Mouse (Mus musculus) embryonic facial prominence, embryonic 12.5 days (tissue): ENCODE measurements around the gene Tmem107. TPM values are rescaled to one million over a fixed set of nuclear protein-coding genes. Genes with fewer than 3 reads are reported as not detected.

Source experiments
- ATAC-seq: fragments of 200-750 bp; cut with Nextera tagmentation; 2 replicates; pipeline ENCODE4 v1.8.0; 2017; ENCODE audit not compliant: insufficient number of reproducible peaks, insufficient read depth, low FRiP score, low TSS enrichment
- H3K27ac ChIP-seq: fragments of 300-500 bp; sonication (generic); 2 replicates; pipeline ENCODE4 v1.5.1; 2016; ENCODE audit warnings: mild to moderate bottlenecking
- H3K27me3 ChIP-seq: fragments of 300-500 bp; sonication (generic); 2 replicates; pipeline ENCODE4 v1.6.1; 2016; ENCODE audit warnings: mild to moderate bottlenecking, moderate library complexity
- H3K36me3 ChIP-seq: fragments of 300-500 bp; sonication (generic); 2 replicates; pipeline ENCODE4 v1.6.1; 2016; ENCODE audit warnings: mild to moderate bottlenecking
- H3K4me1 ChIP-seq: fragments of 300-500 bp; sonication (generic); 2 replicates; pipeline ENCODE4 v1.6.1; 2016
- H3K4me2 ChIP-seq: fragments of 300-500 bp; sonication (generic); replicated peaks from 2 replicates; pipeline ENCODE4 v1.6.1; 2016; ENCODE audit warnings: mild to moderate bottlenecking, moderate library complexity
- H3K4me3 ChIP-seq: fragments of 300-500 bp; sonication (generic); 2 replicates; pipeline ENCODE4 v1.5.1; 2016; ENCODE audit warnings: mild to moderate bottlenecking
- H3K9ac ChIP-seq: fragments of 300-500 bp; sonication (generic); 2 replicates; pipeline ENCODE4 v1.6.1; 2016; ENCODE audit warnings: mild to moderate bottlenecking, moderate library complexity
- H3K9me3 ChIP-seq: fragments of 300-500 bp; sonication (generic); 2 replicates; pipeline ENCODE4 v1.6.1; 2016; ENCODE audit warnings: mild to moderate bottlenecking, moderate library complexity
- WGBS: fragments of 180-500 bp; shearing (Covaris S2); methylation state at CpG from one replicate; pipeline ENCODE4 v1.1.7; 2016; 5-methylcytosine and 5-hydroxymethylcytosine counted together
- polyA plus RNA-seq: library from polyadenylated mRNA; unstranded; fragments of >200 nt; fragmentation: Nextera tagmentation; extraction: Ambion mirVana; gene quantifications from 2 replicates; pipeline ENCODE4 v1.2.1, GENCODE M21; 2016

The Tmem107 gene
- polyA plus RNA-seq = 36.8 and 43.5 TPM in 2 replicates

DNA sequence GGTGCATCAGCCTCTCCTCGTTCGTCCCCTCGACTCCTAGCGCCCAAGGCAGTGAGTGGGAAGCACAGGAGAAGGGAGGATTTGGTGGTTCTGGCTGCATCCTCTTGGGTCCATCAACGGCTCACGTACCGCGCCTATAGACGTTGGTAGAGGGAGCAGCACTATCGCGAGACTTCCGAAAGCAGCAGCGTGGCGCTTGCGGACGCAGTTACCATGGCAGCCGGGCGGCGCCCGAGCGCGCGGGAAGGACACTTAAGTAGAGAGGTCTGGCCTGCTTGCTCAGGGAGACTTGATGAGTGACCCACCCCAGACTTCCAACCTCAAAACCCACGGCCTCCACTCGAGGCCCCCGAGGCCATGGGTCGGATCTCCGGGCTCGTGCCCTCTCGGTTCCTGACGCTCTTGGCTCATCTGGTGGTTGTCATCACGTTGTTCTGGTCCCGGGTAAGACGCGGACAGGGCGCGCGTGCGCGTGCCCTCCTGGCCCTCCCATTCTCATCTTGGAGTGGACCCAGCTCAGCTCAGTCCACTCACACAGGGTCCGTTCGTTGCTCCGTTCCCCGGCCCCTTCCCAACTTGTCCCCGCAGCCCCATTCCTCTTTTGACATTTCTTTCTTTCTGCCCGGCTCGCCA lies at the start of gene Tmem107:
TSS of gene Tmem107 (plus strand) at position 217 of the 633 bp plus-strand sequence.
- Histone ChIP-seq H3K27ac (peak within 1 kb of the TSS; percentile 92), H3K4me1 (peaks cover 29% of the 10 kb centered on the region), H3K36me3 (no peaks in the 10 kb centered on the region), H3K4me2 (peak within 1 kb of the TSS; percentile 83), H3K4me3 (peak within 1 kb of the TSS; percentile 63), H3K27me3 (no peaks in the 10 kb centered on the region), H3K9me3 (no peaks in the 10 kb centered on the region), H3K9ac (peak within 1 kb of the TSS; percentile 78)
- peak; percentile 84 for ATAC-seq
- WGBS = under 1% methylated on average over 47 of the region's 47 CpGs

DNA sequence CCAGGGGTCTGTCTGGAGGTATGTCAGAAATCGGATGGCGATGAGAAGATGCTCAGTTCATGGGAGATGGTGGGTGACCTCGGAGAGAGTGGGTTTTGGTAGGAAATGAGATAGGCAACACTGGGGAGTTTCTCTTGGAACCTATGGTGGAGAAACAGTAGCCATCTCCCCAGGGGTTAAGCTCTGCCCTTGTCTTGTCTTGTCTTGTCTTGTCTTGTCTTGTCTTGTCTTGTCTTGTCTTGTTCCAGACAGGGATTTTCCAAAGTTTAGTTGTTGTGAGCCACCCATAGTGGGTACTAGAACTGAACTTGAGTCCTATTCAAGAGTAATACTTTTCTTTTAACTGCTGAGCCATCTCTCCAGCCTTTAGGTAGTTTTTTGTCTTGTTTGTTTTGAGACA lies 44.0 kb upstream of the Tmem107 start:
- Histone ChIP-seq H3K4me1 (no peaks in the 10 kb centered on the region), H3K27me3 (no peaks in the 10 kb centered on the region), H3K36me3 (peaks cover 99% of the 10 kb centered on the region), H3K27ac (no peak overlapping the region), H3K4me2 (no peak overlapping the region), H3K9me3 (no peaks in the 10 kb centered on the region), H3K4me3 (no peak overlapping the region), H3K9ac (no peak overlapping the region)
- ATAC-seq = no peak
- WGBS = 85% methylated on average over 3 of the region's 3 CpGs

DNA sequence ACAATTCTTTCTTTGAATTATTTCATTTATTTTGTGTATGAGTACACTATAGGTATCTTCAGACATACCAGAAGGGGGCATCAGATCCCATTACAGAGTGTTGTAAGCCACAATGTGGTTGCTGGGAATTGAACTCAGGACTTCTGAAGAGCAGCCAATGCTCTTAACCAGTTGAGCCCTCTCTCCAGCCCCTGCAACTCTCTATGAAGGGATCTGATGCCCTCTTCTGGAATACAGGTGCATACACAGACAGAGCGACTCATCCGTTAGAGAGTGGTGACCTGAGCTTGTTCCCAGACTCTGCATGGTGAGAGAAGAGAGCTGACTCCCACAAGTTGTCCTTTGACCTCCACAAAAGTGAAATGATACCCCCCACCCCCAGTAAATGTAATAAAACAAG lies 41.8 kb upstream of the Tmem107 start:
- H3K27ac ChIP-seq = no peak overlapping the region
- no peak overlapping the region for H3K4me3 ChIP-seq
- no peak overlapping the region for H3K4me2 ChIP-seq
- H3K9ac ChIP-seq = no peak overlapping the region
- H3K4me1 ChIP-seq = no peaks in the 10 kb centered on the region
- 60% methylated on average over 2 of the region's 2 CpGs for WGBS
- peaks cover 96% of the 10 kb centered on the region for H3K36me3 ChIP-seq
- H3K9me3 ChIP-seq = no peaks in the 10 kb centered on the region
- ATAC-seq = no peak
- no peaks in the 10 kb centered on the region for H3K27me3 ChIP-seq

DNA sequence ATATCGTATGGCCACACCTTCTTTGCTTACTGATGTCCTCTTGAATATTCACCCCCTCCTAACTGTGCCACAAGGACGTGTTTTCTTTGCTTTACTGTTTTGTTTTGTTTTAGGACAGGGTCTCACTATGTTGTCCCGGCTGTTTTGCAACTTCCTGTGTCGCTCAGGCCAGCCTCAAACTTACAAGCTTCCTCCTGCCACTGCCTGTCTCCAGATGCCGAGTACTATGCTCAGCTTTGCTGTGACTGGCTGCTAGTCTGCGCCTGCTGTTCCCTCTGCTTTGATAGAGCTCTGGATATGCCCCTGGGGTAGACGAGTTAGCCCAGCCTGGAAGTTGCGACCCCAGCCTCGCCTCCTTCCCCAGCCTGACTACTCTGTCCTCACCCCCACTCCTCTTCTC lies 37.1 kb upstream of the Tmem107 start:
- ATAC-seq = no peak
- Histone ChIP-seq H3K4me1 (peaks cover 17% of the 10 kb centered on the region), H3K4me2 (no peak overlapping the region), H3K36me3 (peaks cover 72% of the 10 kb centered on the region), H3K4me3 (no peak overlapping the region), H3K9ac (no peak overlapping the region), H3K27me3 (no peaks in the 10 kb centered on the region), H3K27ac (no peak overlapping the region), H3K9me3 (no peaks in the 10 kb centered on the region)
- 63% methylated on average over 9 of the region's 9 CpGs for WGBS

DNA sequence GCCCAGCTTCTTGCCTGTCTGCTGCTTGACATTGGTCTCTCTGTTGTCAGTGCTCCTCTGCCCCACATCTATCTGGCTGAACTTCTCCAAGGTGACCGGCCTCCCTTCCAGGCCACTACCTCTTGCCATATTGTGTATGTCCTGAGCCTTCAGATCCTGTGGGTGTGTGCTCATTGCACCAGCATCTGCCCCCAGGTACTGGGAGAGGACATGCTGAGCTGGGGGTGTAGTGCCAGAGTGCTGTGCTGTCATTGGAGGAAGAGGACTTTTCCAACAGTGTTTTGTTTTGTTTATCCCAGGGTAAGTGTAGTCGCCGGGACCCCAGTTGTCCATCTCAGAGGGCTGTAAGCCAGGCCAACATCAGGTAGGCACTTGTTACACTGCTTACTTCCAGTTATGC lies 36.0 kb upstream of the Tmem107 start:
- Histone ChIP-seq H3K27ac (no peak overlapping the region), H3K36me3 (peaks cover 62% of the 10 kb centered on the region), H3K4me3 (no peak overlapping the region), H3K9ac (no peak overlapping the region), H3K9me3 (no peaks in the 10 kb centered on the region), H3K27me3 (no peaks in the 10 kb centered on the region), H3K4me2 (no peak overlapping the region), H3K4me1 (peaks cover 27% of the 10 kb centered on the region)
- 94% methylated on average over 3 of the region's 3 CpGs for WGBS
- no peak for ATAC-seq

DNA sequence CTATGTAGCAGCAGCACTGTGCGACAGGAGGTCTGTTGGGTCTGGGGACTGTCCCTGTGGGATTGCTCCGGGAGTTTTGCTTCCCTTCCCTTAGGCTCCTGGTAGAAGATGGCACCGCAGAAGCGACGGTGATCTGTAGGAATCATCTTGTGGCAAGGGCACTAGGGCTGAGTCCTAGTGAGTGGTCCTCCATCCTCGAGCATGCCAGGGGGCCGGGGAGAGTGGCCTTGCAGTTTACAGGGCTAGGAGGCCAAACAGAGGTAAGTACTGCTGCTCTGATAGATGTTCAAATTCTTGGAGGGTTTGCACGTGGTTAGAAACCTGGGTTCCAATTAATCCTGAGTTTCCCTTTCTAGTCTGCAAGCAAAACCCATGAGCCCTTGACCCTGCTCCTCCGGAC lies 35.2 kb upstream of the Tmem107 start:
- Histone ChIP-seq H3K9me3 (no peaks in the 10 kb centered on the region), H3K4me2 (peak overlapping the region; percentile 47; the same call in 1 of the 2 replicates), H3K4me3 (0 out of 2 replicates have a peak overlapping the region, but pooled peaks have one; percentile 62), H3K9ac (no peak overlapping the region), H3K36me3 (peaks cover 54% of the 10 kb centered on the region), H3K4me1 (peaks cover 27% of the 10 kb centered on the region), H3K27ac (peak overlapping the region; percentile 64; the same call in 1 of the 2 replicates), H3K27me3 (no peaks in the 10 kb centered on the region)
- no peak for ATAC-seq
- 80% methylated on average over 9 of the region's 9 CpGs for WGBS

DNA sequence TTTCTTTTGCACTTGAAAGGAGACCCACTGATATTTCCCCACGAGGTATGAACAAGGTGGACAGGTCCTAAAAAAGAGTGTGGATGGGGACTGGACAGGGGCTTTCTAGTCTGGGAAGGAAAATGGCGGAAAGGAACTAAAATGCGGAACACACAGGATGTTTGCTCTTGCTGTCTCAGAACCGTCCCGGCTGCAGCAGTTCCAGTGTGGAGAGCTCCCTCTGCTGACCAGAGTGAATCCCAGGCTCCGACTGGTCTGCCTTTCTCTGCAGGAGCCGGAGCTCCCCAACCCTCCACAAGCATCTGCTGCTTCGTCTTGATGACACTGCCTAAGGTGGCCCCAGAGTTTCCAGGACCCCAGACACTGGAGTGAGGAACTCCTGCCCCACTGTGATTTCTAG lies 34.8 kb upstream of the Tmem107 start:
- peaks cover 50% of the 10 kb centered on the region for H3K36me3 ChIP-seq
- peak overlapping the region; percentile 62; the same call in 1 of the 2 replicates for H3K4me3 ChIP-seq
- peaks cover 27% of the 10 kb centered on the region for H3K4me1 ChIP-seq
- ATAC-seq = no peak
- H3K4me2 ChIP-seq = peak overlapping the region; percentile 47
- H3K27ac ChIP-seq = peak overlapping the region; percentile 64; the same call in 1 of the 2 replicates
- no peak overlapping the region for H3K9ac ChIP-seq
- 9% methylated on average over 8 of the region's 8 CpGs for WGBS
- H3K27me3 ChIP-seq = no peaks in the 10 kb centered on the region
- H3K9me3 ChIP-seq = no peaks in the 10 kb centered on the region

DNA sequence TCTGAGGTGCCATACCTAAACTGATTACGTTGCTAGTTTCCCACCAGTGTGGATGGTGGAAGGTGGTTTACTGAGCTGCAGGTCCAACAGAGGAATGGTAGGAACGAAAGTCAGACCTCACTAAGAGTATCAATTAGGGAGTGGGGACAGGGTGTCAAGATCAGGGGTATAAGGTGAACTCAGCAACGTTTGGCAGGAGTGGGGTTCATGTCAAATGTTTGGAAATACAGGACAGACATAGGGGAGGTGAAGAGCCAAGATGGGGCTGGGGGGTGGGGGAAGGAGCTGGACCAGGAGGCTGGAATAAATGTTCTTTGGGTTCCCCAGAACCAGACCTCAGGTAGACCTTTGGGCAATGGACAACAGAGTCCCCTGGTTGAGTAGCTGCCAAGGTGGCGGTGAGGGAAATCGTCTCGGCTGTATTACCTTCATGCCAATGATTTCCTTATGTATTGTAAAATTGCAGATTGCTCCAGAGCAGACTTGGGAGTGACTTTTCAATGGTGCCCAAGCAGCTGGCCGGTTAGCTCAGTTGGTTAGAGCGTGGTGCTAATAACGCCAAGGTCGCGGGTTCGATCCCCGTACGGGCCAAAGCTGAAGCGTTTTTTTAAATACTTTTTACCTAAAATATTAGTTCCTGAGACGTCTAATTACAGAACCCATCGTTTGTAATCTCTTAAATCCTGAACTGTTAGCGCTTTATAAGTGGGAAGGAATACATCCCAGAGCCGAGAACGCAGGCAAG lies 33.9 kb upstream of the Tmem107 start:
- Histone ChIP-seq H3K9ac (peak overlapping the region; percentile 53), H3K9me3 (no peaks in the 10 kb centered on the region), H3K27me3 (no peaks in the 10 kb centered on the region), H3K4me1 (peaks cover 27% of the 10 kb centered on the region), H3K4me3 (peak overlapping the region; percentile 62), H3K36me3 (peaks cover 41% of the 10 kb centered on the region), H3K4me2 (peak overlapping the region; percentile 47), H3K27ac (peak overlapping the region; percentile 87)
- 10% methylated on average over 20 of the region's 20 CpGs for WGBS
- ATAC-seq = no peak

DNA sequence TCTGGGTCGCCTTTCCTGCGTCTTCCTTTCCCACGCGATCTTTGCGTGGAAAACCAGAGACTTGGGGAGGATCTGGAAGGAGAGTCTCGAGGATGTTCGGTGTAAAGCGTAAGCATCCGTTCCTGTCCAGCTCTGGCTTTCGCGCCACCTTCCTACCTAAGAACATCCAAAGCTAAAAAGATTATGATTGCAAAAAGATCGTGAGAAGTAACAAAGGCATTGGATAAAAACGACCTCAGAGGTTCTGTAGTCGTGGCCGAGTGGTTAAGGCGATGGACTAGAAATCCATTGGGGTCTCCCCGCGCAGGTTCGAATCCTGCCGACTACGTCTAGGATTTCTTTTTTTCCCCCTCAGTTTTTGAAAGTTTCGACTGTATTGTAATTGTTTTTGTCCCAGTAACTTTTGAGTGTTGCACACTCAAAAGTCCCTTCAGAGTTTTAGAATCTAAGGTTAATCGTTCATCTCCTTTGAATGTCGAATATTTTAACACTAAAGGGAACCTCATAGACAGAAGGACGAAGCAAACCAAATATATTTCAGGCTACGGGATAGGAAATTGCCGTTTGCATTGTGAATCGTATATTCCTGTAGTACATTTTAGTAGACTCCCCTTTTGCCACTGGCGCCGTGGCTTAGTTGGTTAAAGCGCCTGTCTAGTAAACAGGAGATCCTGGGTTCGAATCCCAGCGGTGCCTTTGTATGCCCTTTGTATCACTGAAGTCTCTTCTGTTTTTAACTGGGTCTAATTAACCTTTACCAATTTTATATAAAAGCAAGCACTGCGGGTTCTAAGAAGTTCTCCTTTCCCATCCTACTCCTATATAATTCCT lies 33.2 kb upstream of the Tmem107 start:
- H3K4me3 ChIP-seq = peak overlapping the region; percentile 62
- H3K4me1 ChIP-seq = peaks cover 27% of the 10 kb centered on the region
- no peaks in the 10 kb centered on the region for H3K9me3 ChIP-seq
- peak overlapping the region; percentile 53 for H3K9ac ChIP-seq
- H3K36me3 ChIP-seq = peaks cover 36% of the 10 kb centered on the region
- peak overlapping the region; percentile 87 for H3K27ac ChIP-seq
- no peaks in the 10 kb centered on the region for H3K27me3 ChIP-seq
- H3K4me2 ChIP-seq = peak overlapping the region; percentile 47
- WGBS = under 1% methylated on average over 34 of the region's 34 CpGs
- ATAC-seq = no peak

DNA sequence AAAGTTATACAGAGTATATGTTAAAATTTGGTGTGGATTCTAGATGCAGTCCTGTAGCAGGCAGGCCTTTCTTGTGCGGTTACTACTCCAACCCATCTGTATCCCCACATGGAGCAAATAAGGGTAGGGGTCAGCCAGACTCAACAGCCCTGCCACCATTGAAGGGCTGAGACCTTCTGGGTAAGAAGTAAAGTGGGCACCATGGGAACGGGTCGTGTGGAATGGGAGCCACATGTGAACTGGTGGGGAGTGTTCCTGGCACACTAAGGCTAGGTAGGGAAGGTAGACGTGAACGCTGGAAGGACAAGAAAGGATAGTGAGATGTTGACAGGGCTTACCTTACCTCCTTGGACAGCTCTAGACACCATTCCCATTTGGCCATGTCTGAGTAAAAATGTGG lies 32.4 kb upstream of the Tmem107 start:
- Histone ChIP-seq H3K4me2 (0 out of 2 replicates have a peak overlapping the region, but pooled peaks have one; percentile 47), H3K27ac (no peak overlapping the region), H3K36me3 (peaks cover 29% of the 10 kb centered on the region), H3K4me3 (no peak overlapping the region), H3K9ac (no peak overlapping the region), H3K9me3 (no peaks in the 10 kb centered on the region), H3K4me1 (peaks cover 27% of the 10 kb centered on the region), H3K27me3 (no peaks in the 10 kb centered on the region)
- WGBS = 65% methylated on average over 5 of the region's 5 CpGs
- ATAC-seq = no peak

DNA sequence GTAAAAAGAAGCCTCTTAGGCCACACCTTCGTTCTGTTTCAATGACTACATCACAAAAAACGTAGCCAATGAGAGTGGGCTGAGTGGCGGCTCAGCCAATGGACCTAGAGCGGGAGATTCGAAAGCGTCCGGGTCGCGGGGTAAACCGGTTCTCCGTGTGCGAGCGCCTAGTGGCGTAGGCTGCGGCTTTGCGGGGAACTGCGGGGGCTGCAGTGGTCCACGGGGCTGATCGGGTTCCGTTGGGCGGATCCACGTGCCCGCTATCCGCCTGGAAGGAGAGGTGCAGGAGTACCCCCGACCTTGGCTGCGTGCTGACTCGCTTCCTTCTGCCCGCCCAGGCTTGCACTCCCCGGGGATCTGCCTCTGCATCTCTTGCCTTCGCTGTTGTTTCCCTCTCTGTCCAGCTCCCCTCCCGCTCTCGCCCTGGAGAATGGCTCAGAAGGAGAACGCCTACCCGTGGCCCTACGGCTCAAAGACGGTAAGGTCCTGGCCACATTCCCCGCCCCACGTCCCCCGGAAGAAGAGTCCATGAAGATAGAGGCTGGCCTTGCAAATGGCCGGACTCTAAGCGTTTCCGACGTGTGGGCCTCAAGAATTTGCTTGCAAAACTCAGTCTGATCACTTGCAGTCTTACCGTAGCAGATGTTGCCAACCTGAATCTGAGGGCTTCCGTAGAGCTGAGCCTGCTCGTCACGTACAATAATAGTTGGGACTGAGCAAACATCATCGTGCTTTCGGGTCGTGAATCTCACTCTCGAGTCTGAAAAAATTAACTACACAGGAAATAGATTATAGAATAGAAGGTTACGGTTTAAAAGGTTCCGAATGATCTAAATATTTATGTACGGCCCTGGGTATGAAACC lies 24.8 kb upstream of the Tmem107 start, which contains the start of gene Aurkb:
TSS of gene Aurkb (plus strand) at position 117 of the 864 bp plus-strand sequence.
- peak within 1 kb of the TSS; percentile 62 for H3K4me3 ChIP-seq
- ATAC-seq = peak; percentile 79
- no peaks in the 10 kb centered on the region for H3K27me3 ChIP-seq
- peak within 1 kb of the TSS; percentile 83 for H3K27ac ChIP-seq
- peaks cover 17% of the 10 kb centered on the region for H3K4me1 ChIP-seq
- peak within 1 kb of the TSS; percentile 63 for H3K4me2 ChIP-seq
- under 1% methylated on average over 54 of the region's 54 CpGs for WGBS
- peak within 1 kb of the TSS; percentile 61 for H3K9ac ChIP-seq
- no peaks in the 10 kb centered on the region for H3K9me3 ChIP-seq
- H3K36me3 ChIP-seq = peaks cover 23% of the 10 kb centered on the region
